Mouse (Mus musculus) embryonic fibroblast, embryonic 13.5 days (primary cell): ENCODE measurements around the gene Rpl23a.

ENCODE experiments used
- CTCF ChIP-seq: IDR thresholded peaks from 2 replicates; pipeline ENCODE4 v1.5.1; 2011; ENCODE audit warnings: mild to moderate bottlenecking, control low read depth, low read length, moderate library complexity, borderline replicate concordance; ENCODE audit not compliant: insufficient read depth
- POLR2A ChIP-seq: IDR thresholded peaks from 2 replicates; pipeline ENCODE4 v1.6.1; 2011; ENCODE audit warnings: low read depth, mild to moderate bottlenecking, control low read depth, low read length, moderate library complexity

GRCm38 (mm10) chr11:78160171-78160570 is 23.2 kb downstream of the Rpl23a start:
- TF ChIP-seq POLR2A (no peak), CTCF (no peak)
